Mouse (Mus musculus): ENCODE results near the gene Iqcd.

DNA sequence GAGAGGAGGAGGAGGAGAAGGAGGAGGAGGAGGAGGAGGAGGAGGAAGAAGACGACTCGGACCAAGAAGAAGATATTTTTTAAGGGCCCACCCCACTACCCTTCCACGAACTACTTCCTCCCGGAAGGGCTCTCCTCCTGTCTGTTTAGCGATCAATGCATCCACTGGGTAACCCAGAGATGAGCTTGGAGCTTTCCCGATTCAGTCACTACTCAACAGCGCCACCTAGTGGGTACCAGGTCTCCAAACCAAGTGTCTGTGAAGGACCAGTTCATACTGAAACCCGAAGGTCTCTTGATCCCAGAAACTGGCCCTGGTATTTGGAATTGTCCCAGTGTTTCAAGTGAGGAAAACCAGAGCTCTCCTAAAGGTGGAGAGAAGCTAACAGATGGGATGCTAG lies 16.9 kb downstream of the Iqcd start:
- TF ChIP-seq POLR2A (IDR thresholded peaks at IDR 0.05; ENCODE audit: insufficient read depth, low read depth, low read length) (no peak), CTCF (IDR thresholded peaks at IDR 0.05; ENCODE audit: insufficient read depth, low read depth, low read length) (no peak; the same call in 1 of the 2 replicates)
